Mouse (Mus musculus) 3T3-L1 (cell line): Measurements from ENCODE around the gene B4galnt1.
A peak's percentile ranks its signal among the peaks of the same experiment; 100 is the strongest.
"Not testable (repeated sequence)": the region's sequence is repeated elsewhere in the genome, so short reads cannot be mapped to it uniquely, and the experiment has no call there.

Experiments
- DNase-seq: peaks from one replicate; pipeline ENCODE4 v3.0.0-alpha.2; 2015; ENCODE audit warnings: low read depth, low spot score

B4galnt1 gene

DNA sequence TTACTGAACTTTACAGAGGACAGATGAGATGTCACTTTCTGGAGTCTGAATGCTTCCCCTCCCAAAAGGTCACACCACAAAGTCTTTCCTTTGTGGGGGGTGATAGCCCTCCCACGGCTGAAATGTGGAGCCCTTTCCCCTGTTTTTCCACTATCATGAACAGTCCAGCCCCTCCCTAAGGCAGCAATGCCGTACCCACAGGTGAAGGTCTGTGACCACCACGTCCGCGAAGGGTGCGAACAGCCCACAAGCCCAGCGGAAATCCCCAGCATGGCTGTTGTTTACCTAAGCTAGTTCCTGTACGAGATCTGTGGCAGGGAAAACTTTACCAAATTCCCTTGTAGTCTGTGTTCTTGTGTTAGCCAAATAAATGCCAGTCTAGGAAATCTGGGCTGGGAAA is 23.5 kb upstream of the B4galnt1 start:
- no peak for DNase-seq

DNA sequence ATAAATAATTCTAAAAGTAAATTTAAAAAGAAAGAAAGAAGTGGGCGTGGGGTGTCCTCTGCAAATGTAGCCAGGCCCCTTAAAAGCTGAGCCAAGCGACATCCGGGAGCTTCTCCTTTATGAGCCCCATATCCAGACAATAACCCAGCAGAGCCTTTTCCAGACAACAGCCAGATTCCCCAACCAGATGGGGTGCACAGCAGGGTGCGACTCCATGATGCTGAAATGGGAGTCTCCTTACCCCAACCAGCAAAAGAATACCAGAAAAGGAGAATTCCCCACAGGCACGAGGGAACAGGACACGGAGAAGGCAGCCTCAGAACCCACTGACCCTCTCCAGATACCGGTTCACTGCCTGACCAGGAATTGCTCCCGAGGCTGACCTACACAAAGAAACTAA is 21.8 kb upstream of the B4galnt1 start:
- no peak for DNase-seq

DNA sequence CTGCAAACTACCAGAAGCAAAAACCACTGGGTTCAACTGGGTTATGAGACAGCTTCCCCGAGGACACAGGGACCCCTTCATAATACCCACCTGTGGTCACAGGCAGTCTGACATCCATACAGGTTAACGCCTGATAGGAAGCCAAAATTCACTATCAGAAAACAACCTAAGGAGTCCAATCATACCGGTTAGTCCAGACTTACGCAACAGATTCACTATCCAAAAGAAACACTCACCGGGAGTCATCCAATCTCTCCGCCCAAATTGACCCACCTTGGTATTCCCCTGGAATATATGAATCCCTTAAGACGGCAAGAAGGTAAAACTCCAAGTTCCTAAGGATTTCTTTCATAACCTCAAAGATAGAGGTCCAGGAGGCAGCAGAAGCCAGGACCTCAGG is 20.5 kb upstream of the B4galnt1 start:
- DNase-seq: no peak

DNA sequence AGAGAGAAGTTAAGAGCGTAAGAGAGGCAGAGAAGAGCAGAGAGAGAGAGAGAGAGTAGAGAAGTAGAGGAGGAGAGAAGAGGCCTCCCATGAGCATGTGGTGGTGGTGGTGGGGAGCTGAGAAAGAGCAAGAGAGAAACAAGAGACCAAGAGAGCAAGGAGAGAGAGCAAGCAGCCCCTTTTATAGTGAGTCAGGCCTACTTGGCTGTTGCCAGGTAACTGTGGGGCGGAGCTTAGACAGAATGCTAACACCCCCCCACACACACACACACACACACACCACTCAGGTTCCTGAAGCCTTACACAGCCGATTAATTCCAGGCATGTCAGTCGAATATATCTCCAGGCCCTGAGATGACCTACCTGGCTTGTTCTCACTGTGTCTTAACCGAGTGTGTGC is 19.7 kb upstream of the B4galnt1 start:
- no peak for DNase-seq

DNA sequence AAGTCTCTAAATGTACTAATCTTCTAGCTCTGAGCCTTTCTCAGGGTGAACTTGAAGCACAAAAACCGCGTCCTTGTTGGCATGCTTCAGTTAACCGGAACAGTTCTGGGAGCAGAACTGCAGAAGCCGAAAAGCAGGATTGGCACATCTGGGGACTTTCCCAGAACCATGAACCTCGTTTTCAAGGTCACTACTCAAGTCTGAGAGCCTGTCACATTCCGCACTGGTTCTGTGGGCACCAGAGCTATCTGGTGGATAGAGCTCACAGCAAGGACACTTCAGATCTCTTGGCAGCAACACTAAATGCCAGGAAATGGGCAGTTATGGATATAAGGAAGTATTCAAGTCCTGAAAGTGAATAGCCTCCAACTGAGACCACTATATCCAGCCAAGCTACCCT is 17.9 kb upstream of the B4galnt1 start:
- no peak for DNase-seq

DNA sequence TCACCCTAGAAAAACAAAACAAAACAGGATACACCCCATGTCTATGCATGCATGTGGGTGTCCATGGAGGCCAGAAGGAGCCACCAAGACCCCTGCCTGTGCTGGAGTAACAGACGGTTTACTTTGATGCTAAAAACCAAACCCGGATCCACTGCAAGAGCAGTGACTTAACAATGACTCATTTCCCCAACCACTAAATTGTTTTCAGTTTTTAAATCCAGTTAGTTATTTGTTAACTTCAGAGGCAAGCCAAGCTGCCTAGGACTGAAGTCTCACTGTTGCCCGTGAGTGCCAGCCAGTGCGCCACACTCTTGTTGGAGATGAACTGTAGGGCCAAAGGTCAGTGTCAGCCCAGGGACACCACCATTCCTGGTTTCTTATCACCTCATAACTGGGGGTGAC is 14.6 kb upstream of the B4galnt1 start:
- peak; percentile 66 for DNase-seq

DNA sequence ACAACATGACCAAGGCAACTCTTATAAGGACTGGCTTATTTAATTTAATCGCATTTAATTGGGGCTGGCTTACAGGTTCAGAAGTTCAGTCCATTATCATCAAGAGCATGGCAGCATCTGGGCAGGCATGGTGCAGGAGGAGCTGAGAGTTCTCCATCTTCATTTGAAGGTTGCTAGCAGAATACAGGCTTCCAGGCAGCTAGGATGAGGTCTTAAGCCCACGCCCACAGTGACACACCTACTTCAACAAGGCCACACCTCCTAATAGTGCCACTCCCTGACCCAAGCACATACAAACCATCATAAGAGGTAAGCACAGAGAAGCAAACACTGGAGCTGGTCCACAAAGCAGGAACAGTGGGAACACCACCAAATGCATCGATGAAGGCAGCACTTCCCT is 13.8 kb upstream of the B4galnt1 start:
- DNase-seq: not testable (repeated sequence)

DNA sequence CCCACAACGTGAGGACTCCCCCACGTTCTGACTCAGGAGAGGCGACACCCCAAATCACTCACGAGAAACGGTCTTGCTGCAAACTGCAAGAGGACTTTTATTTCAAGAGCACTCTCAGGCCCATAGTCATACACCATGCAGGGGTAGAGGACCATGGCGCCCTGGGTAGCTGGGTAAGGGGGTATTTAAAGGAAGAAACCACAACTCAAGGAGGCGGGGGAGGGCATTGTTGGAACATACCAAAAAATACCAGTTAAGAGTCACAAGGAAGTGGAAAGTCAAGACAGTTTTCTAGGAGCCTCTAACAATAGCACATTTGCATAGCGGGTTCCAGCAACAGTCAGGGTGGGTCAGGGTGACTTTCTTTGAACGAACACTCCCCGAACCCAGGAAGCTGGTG is 12.5 kb upstream of the B4galnt1 start:
- DNase-seq: not testable (repeated sequence)

DNA sequence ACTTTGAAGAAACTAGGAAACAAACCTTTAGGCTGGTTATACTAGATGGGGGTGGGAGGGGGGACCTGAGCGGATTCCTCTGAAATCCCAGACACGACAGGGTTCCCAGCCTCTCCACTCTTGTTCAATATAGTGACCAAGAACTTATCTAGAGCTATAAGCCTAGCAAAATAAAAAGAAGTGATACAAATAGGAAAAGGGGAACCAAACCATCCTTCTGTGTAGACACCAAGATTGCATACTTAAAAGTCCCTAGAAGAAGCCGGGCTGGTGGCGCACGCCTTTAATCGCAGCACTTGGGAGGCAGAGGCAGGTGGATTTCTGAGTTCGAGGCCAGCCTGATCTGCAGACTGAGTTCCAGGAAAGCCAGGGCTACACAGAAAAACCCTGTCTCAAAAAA is 11.7 kb upstream of the B4galnt1 start:
- DNase-seq: no peak

DNA sequence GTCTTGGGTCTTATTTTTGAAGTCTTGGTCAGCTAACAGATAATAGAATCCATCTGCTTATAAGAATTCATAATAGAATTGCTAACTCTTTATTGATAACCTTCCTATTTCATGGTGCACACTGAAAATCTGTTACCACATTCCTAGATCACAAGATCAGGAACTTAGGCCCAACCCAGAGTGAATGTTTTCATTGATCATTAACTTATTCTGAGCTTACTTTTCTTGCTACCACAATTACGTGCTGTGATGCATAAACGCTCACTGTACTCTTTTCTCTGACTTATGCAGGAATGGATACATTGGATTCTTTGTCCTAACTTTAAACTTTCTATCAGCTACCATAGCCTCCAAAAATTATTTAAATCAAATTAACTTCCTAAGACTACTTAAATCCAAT is 10.8 kb upstream of the B4galnt1 start:
- no peak for DNase-seq

DNA sequence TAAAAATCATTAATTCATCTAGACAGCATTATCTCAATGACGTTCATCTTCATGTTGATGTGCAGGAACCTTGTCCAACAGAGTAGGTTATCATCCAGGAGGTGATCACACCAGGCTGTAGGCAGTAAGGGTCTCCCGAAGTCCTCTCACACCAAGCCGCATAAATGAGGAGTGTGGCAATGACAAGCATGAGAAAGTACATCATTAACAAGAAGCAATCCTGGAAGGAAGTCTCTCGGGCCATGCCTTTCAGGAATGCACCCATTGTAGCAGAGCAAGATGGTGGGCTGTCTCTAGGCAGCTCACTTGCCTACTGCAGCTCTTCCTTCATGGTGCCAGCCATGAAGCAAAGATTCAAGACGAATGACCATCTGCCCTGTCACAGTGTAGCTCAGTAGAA is 10.4 kb upstream of the B4galnt1 start:
- DNase-seq: no peak

DNA sequence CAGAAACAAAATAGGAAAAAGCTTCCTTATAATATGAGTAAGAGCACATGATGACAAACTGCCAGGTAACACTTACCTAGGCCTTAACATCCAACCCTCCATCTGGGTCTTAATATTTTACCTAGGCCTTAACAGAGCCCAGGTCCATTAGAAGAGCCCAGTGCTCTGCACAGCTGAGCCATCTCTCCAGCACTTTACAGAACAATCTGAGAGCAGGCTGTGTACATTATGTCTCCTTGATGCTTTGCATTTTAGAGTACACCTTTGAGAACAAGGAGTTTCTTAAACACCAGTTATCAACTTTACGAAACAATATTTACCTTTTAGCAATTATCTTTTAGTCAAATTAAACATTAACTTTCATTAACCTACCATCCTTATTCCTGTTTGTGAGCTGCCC is 8.9 kb upstream of the B4galnt1 start:
- no peak for DNase-seq

DNA sequence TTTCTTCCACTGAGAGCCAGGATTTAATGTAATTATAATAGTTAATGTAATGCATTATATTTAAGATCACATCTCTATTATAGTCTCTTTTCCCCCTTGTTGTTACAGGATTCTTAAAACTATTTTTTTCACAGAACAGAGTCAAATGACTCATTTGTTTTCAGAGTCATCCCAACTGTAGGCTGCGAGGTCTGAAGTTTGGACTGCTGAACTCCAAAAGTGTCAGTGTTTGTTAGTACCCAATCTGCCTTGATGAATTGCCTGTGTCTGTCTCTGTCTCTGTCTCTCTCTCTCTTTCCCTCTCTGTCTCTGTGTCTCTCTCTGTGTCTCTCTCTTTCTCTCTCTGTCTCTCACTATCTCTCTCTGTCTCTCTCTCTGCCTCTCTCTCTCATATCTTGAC is 8.5 kb upstream of the B4galnt1 start:
- DNase-seq: no peak

DNA sequence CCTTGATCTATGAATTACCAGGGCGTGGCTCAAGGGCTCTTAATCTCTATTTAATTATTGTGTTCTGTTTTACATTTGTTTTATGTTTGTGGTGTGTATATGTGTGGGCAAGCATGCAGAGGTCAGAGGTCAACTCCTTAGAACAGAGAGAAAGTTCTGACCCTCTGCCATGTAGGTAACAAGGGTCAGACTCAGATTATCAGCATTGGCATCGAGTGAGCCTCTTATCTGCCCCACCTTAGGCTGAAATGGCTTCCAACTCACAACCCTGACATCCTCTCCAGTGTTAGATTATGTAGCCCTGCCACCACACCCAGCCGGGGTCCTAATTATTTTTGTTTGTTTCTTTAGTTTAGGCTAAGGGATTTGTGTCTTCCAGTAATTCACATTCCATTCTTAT is 6.6 kb upstream of the B4galnt1 start:
- no peak for DNase-seq

DNA sequence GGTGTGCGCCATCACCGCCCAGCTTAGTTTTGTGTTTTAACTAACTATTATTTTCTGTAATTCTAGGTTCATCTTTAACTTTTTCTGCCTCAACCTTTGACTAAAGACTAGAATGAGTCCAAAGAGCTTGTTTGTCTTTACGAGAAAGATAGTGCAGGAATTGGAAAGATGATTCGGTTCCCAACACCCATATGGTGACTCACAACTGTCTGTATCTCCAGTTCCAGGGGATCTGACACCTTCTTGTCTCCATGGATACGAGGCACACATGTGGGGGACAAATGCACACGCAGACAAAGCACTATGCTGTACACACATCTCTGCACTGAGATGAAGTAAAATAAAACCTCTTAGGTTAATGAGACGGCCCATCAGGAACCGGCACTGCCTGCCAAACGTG is 4.9 kb upstream of the B4galnt1 start:
- no peak for DNase-seq

DNA sequence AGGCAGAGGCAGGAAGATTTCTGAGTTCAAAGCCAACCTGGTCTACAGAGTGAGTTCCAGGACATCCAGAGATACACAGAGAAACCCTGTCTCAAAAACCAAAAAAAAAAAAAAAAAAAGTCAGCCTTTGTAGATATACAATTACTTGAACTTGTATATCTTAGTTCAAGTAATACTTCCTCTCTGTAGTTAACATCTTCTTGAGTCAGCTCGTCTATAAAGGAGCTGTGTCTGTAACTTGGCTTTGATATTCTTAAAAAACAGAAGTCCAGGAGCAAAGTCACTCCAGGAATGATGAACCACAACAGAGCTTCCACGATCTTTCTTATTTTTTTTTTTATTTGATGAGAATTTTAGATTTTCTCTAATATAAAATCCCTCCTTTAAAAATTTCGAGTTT is 4.3 kb upstream of the B4galnt1 start:
- DNase-seq: no peak

DNA sequence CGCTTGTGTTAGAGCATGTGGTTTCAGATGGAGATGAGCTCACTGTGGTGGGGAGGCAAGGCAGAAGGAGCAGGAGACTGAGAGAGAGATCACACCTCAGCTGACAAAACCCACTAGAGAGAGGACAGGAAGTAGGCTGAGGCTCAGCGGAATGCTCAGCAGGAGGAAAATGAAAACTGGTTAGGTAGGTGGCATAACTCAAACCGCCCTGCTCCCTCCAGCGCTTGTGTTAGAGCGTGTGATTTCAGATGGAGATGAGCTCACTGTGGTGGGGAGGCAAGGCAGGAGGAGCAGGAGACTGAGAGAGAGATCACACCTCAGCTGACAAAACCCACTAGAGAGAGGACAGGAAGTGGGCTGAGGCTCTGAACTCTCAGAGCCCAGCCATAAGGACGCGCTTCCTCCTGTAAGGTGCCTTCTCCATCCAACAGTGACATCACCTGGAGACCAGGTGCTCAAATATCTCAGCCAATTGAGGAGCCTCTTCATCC is 2.2 kb upstream of the B4galnt1 start:
- not testable (repeated sequence) for DNase-seq

DNA sequence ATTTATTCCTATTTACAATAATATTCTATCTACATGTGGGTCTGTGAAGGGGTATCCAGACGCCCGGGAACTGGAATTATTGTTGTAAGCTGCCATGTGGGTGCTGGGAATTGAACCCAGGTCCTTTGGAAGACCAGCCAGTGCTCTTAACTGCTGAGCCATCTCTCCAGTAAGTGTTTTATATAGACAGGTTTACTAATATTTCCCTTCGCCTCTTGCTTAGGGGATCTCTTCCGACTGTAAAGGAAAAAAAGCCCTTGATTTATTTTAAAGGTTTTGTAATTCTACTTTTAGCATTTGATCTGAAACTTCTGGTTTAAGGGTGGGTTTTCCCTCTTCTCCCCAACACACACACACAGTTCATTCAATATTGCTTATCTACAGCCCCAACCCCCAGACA is 835 bp upstream of the B4galnt1 start:
- no peak for DNase-seq

DNA sequence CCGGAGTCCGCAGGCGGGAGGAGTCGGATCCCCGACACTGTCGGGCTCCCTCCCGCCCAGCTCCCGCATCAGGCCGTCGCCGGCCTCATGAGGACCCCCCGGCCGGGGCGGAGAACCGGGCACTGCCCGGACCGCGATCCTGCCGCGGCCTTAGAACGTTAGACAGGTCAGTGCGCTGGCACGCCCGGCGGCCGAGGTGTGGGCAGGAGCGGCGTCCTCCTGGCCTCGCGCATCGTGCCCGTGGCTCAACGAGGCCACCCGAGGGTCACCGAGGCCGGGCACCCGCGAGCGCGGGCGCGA is 279 bp downstream of the B4galnt1 start:
- no peak for DNase-seq

DNA sequence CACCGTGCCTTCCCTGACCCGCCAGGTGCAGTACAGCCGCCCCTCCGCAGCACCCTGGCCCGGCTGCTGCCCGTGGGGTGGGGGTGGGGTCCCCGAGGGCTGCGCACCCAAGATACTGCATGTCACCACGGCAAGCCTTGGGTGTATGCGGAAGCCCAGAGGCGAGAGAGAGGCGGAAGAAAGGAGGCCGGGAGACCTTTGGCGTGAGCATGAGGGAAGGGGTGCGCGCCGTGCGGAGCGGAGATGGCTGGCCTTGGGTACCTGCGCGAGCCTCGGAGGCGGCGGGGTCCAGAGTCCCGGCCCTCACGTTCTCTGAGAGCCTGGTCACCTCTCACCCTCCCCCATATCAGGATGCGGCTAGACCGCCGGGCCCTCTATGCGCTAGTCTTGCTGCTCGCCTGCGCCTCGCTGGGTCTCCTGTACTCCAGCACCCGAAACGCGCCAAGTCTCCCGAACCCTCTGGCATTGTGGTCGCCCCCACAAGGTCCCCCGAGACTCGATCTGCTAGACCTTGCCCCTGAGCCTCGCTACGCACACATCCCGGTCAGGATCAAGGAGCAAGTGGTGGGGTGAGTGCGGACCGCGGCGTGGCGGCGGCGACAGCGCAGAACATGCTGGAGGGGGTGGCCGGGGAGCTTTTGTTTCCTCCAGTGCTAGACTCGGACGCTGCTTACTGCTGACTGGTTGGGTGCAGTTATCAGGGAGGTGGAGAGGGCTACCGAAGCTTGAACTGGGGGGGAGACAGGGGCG is 804 bp downstream of the B4galnt1 start:
- DNase-seq: no peak

DNA sequence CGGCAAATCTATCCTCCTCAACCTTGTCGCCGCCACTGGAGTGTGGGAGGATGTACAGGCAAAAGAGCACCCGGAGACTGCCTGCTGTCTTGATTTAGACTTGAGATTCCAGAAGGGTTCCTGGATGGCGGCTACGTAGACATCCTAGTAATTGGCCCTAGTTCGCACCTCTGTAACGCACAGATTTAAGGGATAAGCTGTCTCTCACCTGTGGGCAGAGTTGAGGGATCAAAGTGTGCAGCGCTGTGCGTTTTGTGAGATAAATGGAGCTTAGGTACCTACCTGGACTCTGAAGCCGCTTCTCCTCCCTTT is 1.3 kb downstream of the B4galnt1 start:
- no peak for DNase-seq

DNA sequence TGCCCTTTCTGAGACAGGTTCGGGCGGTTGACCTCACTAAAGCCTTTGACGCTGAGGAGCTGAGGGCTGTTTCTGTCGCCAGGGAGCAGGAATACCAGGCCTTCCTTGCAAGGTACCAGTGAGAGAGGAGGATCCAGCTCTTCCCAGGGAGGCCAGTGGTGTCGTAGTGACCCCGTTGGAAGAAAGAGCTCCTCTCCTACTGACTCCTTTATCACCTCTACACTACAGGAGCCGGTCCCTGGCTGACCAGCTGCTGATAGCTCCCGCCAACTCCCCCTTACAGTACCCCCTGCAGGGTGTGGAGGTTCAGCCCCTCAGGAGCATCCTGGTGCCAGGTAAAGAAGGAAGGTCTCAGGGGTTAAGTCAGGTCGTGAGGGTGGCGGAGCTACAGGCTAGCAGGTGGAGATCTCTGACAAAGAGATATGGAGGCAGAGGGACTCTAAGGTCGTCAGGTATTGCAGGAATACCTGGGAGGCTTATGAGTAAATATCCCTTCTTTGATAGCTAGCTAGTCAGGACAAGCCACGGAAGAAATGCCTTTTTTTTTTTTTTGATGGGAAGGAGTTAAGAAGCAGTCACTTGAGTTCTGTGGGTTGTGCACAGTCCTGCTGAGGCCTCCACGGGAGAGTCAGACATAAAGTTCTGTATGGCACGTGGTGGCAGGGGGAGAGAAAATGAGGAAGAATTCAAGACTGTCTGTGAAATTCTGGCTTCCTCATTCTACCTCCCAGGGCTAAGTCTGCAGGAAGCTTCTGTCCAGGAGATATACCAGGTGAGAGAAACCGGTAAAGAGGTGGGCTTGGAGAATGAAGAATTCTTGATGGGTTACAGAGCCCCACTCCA is 2.0 kb downstream of the B4galnt1 start:
- no peak for DNase-seq

DNA sequence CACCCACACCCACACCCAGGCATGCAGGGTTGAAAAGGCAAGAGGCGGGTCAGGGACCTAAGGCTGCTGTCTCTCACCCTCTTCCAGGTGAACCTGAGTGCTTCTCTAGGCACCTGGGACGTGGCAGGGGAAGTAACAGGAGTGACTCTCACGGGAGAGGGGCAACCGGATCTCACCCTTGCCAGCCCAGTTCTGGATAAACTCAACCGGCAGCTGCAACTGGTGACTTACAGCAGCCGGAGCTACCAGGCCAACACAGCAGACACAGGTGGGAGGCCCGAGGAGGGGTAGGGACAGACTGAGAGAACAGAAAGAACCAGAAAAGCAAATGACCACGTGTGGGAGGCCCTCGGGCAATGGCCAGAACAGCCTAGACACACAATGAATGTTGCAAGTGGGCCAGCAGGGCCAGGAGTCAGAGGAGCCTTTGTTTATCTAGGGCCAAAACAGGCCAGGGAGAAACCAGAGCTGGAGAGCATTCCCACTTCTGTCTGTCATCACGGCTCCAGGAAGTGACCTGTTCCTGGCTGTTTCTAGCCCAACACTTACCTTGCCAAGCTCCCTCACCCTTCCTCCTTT is 2.7 kb downstream of the B4galnt1 start:
- peak; percentile 54 for DNase-seq
